Mouse (Mus musculus) stomach, embryonic 15.5 days (tissue): ENCODE results near the gene Txndc17. TPM values are rescaled to one million over a fixed set of nuclear protein-coding genes. Genes with fewer than 3 reads are reported as not detected.

Source experiments
- ATAC-seq: fragments of 200-750 bp; cut with Nextera tagmentation; 2 replicates; pipeline ENCODE4 v1.8.0; 2017; ENCODE audit warnings: low read depth, moderate number of reproducible peaks, moderate TSS enrichment; ENCODE audit not compliant: insufficient read depth, low FRiP score
- H3K27ac ChIP-seq: fragments of 300-500 bp; sonication (generic); 2 replicates; pipeline ENCODE4 v1.5.1; 2015; ENCODE audit warnings: mild to moderate bottlenecking, inconsistent platforms
- H3K27me3 ChIP-seq: fragments of 300-500 bp; sonication (generic); replicated peaks from 2 replicates; pipeline ENCODE4 v1.6.1; 2015; ENCODE audit warnings: inconsistent platforms
- H3K36me3 ChIP-seq: fragments of 300-500 bp; sonication (generic); 2 replicates; pipeline ENCODE4 v1.6.1; 2015; ENCODE audit warnings: inconsistent platforms
- H3K4me1 ChIP-seq: fragments of 300-500 bp; sonication (generic); 2 replicates; pipeline ENCODE4 v1.6.1; 2015; ENCODE audit warnings: inconsistent platforms
- H3K4me2 ChIP-seq: fragments of 300-500 bp; sonication (generic); 2 replicates; pipeline ENCODE4 v1.6.1; 2015; ENCODE audit warnings: mild to moderate bottlenecking, inconsistent platforms
- H3K4me3 ChIP-seq: fragments of 300-500 bp; sonication (generic); replicated peaks from 2 replicates; pipeline ENCODE4 v1.5.1; 2015; ENCODE audit warnings: inconsistent platforms
- H3K9ac ChIP-seq: fragments of 300-500 bp; sonication (generic); 2 replicates; pipeline ENCODE4 v1.6.1; 2015; ENCODE audit warnings: inconsistent platforms
- H3K9me3 ChIP-seq: fragments of 300-500 bp; sonication (generic); 2 replicates; pipeline ENCODE4 v1.6.1; 2016; ENCODE audit warnings: inconsistent platforms
- WGBS: fragments of 180-500 bp; shearing (Covaris S2); methylation state at CpG from one replicate; pipeline ENCODE4 v1.1.7; 2015; 5-methylcytosine and 5-hydroxymethylcytosine counted together
- polyA plus RNA-seq: library from polyadenylated mRNA; unstranded; fragments of >200 nt; fragmentation: Nextera tagmentation; extraction: Ambion mirVana; gene quantifications from 2 replicates; pipeline ENCODE4 v1.2.1, GENCODE M21; 2015

Txndc17 gene
- polyA plus RNA-seq, 1 experiment from 2014 or later = 229 TPM

DNA sequence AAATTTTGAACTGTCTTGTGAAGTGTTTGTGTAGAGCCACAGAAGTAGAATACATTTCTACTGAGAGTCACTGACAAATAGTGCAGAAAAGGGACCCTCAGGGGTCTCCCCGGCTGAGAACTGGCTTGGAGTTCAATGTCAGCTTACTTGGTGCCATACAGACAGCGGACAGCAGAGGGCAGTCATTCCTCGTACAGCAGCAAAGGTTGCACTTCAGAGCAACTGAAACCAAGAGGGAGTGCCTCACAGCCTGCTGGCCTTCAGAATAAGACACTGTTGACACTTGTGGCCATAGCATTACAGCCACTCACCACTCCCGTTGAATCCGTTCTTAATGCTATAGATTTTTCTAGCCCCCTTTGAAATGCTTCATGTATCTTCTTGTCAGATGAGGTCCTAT lies 17.5 kb downstream of the Txndc17 start:
- Histone ChIP-seq H3K4me1 (no peaks in the 10 kb centered on the region), H3K27ac (no peak overlapping the region), H3K4me3 (no peak overlapping the region), H3K4me2 (no peak overlapping the region), H3K36me3 (no peaks in the 10 kb centered on the region), H3K9me3 (no peaks in the 10 kb centered on the region), H3K27me3 (no peaks in the 10 kb centered on the region), H3K9ac (no peak overlapping the region)
- WGBS = 8% methylated on average over 5 of the region's 5 CpGs
- ATAC-seq = no peak

GRCm38 (mm10) chr11:72226020-72226791 lies 18.9 kb downstream of the Txndc17 start:
- no peak overlapping the region for H3K27ac ChIP-seq
- no peak for ATAC-seq
- H3K4me2 ChIP-seq = no peak overlapping the region
- no peaks in the 10 kb centered on the region for H3K4me1 ChIP-seq
- 82% methylated on average over 10 of the region's 10 CpGs for WGBS
- H3K9me3 ChIP-seq = no peaks in the 10 kb centered on the region
- H3K27me3 ChIP-seq = no peaks in the 10 kb centered on the region
- no peaks in the 10 kb centered on the region for H3K36me3 ChIP-seq
- H3K9ac ChIP-seq = no peak overlapping the region
- no peak overlapping the region for H3K4me3 ChIP-seq

- Histone ChIP-seq H3K9ac (no peak overlapping the region), H3K4me2 (no peak overlapping the region), H3K27ac (no peak overlapping the region), H3K27me3 (no peaks in the 10 kb centered on the region), H3K36me3 (no peaks in the 10 kb centered on the region), H3K9me3 (no peaks in the 10 kb centered on the region), H3K4me1 (no peaks in the 10 kb centered on the region), H3K4me3 (no peak overlapping the region)
- no peak for ATAC-seq
- WGBS = 77% methylated on average over 6 of the region's 6 CpGs
These were observed 19.6 kb downstream of the Txndc17 start for GRCm38 (mm10) chr11:72226901-72227300.

GRCm38 (mm10) chr11:72228513-72228912 lies 21.2 kb downstream of the Txndc17 start:
- no peak for ATAC-seq
- Histone ChIP-seq H3K4me3 (no peak overlapping the region), H3K9ac (no peak overlapping the region), H3K27me3 (no peaks in the 10 kb centered on the region), H3K9me3 (no peaks in the 10 kb centered on the region), H3K36me3 (no peaks in the 10 kb centered on the region), H3K27ac (no peak overlapping the region), H3K4me1 (no peaks in the 10 kb centered on the region), H3K4me2 (no peak overlapping the region)
- 89% methylated on average over 4 of the region's 4 CpGs for WGBS

- Histone ChIP-seq H3K27me3 (no peaks in the 10 kb centered on the region), H3K4me1 (no peaks in the 10 kb centered on the region), H3K4me3 (no peak overlapping the region), H3K36me3 (no peaks in the 10 kb centered on the region), H3K9me3 (no peaks in the 10 kb centered on the region), H3K9ac (no peak overlapping the region), H3K27ac (no peak overlapping the region), H3K4me2 (no peak overlapping the region)
- WGBS = 81% methylated on average over 7 of the region's 7 CpGs
- ATAC-seq = no peak
These were observed 24.7 kb downstream of the Txndc17 start for GRCm38 (mm10) chr11:72232068-72232467.

DNA sequence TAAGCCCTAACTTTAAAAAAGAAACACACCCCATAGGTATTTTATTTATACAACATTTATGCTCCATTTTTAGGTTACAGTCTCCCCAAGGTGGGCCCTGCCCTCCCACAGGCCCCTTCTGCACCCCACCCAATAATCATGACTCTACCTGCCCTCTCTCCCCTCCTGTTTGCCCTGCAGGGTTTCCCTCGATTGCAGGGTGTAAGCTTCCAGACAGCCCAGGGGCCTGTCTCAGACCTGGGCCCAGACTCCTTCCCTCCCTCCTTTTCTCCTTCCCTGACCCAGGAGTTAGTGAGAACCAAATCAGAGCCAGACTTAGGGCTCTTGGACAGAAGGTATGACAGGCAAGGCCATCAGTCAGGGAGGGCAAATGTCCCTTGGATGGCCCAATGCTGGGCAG lies 25.6 kb downstream of the Txndc17 start:
- H3K4me1 ChIP-seq = no peaks in the 10 kb centered on the region
- no peaks in the 10 kb centered on the region for H3K27me3 ChIP-seq
- no peaks in the 10 kb centered on the region for H3K9me3 ChIP-seq
- H3K36me3 ChIP-seq = no peaks in the 10 kb centered on the region
- no peak overlapping the region for H3K27ac ChIP-seq
- no peak overlapping the region for H3K9ac ChIP-seq
- H3K4me3 ChIP-seq = no peak overlapping the region
- WGBS = 64% methylated on average over 1 of the region's 1 CpGs
- no peak overlapping the region for H3K4me2 ChIP-seq
- ATAC-seq = no peak

GRCm38 (mm10) chr11:72234013-72234412 lies 26.7 kb downstream of the Txndc17 start:
- Histone ChIP-seq H3K4me1 (no peaks in the 10 kb centered on the region), H3K9ac (no peak overlapping the region), H3K27ac (no peak overlapping the region), H3K4me2 (no peak overlapping the region), H3K27me3 (no peaks in the 10 kb centered on the region), H3K4me3 (no peak overlapping the region), H3K36me3 (no peaks in the 10 kb centered on the region), H3K9me3 (no peaks in the 10 kb centered on the region)
- WGBS = 72% methylated on average over 5 of the region's 5 CpGs
- no peak for ATAC-seq

DNA sequence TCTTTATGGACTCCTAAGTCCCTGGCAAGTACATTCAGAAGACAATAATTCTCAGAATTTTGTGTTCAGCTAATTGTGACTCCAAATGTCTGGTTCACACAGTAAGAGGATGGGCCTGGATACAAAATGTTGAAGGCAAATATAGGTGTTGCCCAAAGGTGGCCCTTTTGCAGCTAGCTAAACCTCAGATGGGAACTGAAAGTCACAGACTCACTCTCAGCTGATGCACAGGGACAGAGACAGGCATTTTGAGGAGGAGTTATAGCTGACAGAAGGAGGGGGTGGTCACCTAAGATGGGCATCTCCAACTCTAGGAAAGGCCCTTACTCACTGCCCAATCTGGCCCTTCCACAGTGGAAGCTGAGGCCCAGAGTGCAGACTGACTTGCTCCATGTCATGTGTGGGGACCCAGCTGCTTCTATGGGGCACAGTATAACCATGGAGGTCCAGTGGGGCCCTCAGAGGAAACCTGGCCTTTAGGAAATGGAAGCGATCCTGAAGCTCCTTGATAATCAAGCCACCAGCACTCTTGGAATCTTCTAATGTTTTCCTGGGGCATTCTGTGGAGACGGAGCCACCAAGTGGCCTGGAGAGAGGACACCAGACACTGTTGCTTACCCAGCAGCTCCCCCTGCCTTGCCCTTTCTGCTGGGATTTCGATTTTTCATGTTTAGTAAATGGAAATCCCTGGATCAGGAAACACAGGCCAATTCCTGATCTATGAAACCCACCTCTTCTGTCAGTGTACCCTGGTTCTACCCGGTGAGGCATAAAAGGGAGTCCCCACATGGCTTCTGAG lies 32.9 kb downstream of the Txndc17 start:
- Histone ChIP-seq H3K4me2 (no peak overlapping the region), H3K27me3 (no peaks in the 10 kb centered on the region), H3K9me3 (no peaks in the 10 kb centered on the region), H3K9ac (no peak overlapping the region), H3K4me3 (no peak overlapping the region), H3K36me3 (no peaks in the 10 kb centered on the region), H3K27ac (no peak overlapping the region), H3K4me1 (no peaks in the 10 kb centered on the region)
- WGBS = 67% methylated on average over 4 of the region's 4 CpGs
- ATAC-seq = no peak

DNA sequence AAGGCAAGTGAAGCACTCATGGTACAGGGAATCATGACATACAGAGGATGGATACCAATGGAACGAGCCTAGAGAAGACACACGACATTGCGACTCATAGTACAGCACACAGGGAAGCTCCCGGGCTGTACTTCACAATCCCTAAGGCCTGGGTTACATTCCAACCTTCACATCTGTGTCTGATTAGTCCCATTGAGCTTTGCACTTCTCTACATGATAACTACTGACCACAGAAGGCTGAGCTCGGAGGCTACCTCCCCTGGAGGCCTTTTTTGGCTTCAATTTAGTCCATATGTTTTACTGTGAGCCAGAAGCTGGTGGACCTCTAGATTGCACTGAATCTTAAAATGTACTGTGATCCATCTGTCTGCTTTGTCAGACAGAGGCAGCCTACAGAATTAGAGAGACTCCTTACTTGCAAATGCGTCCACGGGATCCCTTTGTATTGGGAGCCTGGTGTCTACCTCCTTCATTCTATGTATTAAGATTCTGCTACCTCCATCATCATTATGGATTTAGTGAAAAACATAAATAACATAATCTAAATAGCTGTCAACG lies 37.9 kb downstream of the Txndc17 start:
- H3K4me1 ChIP-seq = no peaks in the 10 kb centered on the region
- H3K36me3 ChIP-seq = no peaks in the 10 kb centered on the region
- no peak for ATAC-seq
- H3K27me3 ChIP-seq = no peaks in the 10 kb centered on the region; the same call in 1 of the 2 replicates
- H3K4me2 ChIP-seq = no peak overlapping the region
- WGBS = 81% methylated on average over 8 of the region's 8 CpGs
- H3K9ac ChIP-seq = no peak overlapping the region
- H3K9me3 ChIP-seq = no peaks in the 10 kb centered on the region
- H3K27ac ChIP-seq = no peak overlapping the region
- H3K4me3 ChIP-seq = no peak overlapping the region

GRCm38 (mm10) chr11:72255629-72256028 lies 48.3 kb downstream of the Txndc17 start:
- no peak overlapping the region for H3K27ac ChIP-seq
- WGBS = 92% methylated on average over 4 of the region's 4 CpGs
- no peak overlapping the region for H3K4me3 ChIP-seq
- ATAC-seq = no peak
- H3K9ac ChIP-seq = no peak overlapping the region
- no peaks in the 10 kb centered on the region for H3K4me1 ChIP-seq
- no peaks in the 10 kb centered on the region for H3K27me3 ChIP-seq
- H3K9me3 ChIP-seq = no peaks in the 10 kb centered on the region
- H3K36me3 ChIP-seq = no peaks in the 10 kb centered on the region
- no peak overlapping the region for H3K4me2 ChIP-seq

DNA sequence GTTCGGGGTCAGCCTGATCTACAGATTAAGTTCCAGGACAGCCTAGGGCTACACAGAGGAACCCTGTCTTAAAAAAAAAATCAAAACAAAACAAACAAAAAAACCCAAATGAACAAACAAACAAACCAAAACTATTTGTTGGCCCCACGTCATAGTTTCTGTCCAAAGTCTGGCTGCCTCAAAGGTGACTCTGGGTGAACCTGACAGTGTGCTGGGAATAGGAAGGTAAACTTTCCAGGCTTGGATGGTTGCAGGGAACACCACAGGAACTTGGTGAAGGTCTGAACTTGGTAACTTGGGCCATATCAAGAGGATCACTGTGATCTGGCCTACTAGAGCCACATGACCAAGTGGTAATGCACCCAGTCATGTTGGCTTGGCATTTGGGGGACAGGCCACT lies 49.1 kb downstream of the Txndc17 start:
- no peaks in the 10 kb centered on the region for H3K27me3 ChIP-seq
- 71% methylated on average over 2 of the region's 2 CpGs for WGBS

More for the DNA sequence above, 49.1 kb downstream of the Txndc17 start:
- no peak overlapping the region for H3K4me3 ChIP-seq
- H3K9me3 ChIP-seq = no peaks in the 10 kb centered on the region
- no peaks in the 10 kb centered on the region for H3K4me1 ChIP-seq
- H3K27ac ChIP-seq = no peak overlapping the region
- ATAC-seq = no peak
- no peak overlapping the region for H3K9ac ChIP-seq
- no peak overlapping the region for H3K4me2 ChIP-seq
- no peaks in the 10 kb centered on the region for H3K36me3 ChIP-seq
